Mouse (Mus musculus) E14TG2a.4 (cell line): ENCODE data around the gene Olfr71.

Experiments
- CTCF ChIP-seq: conservative IDR thresholded peaks from 2 replicates; pipeline ENCODE4 v1.5.1; 2014; ENCODE audit warnings: low read length
- NANOG ChIP-seq: IDR thresholded peaks from 2 replicates; pipeline ENCODE4 v1.6.1; 2014; ENCODE audit warnings: borderline replicate concordance, low read length, mixed read lengths
- POU5F1 ChIP-seq: IDR thresholded peaks from 2 replicates; pipeline ENCODE4 v1.6.1; 2014; ENCODE audit warnings: low read length, borderline replicate concordance

- TF ChIP-seq CTCF (no peak), NANOG (no peak), POU5F1 (no peak)
Measured at GRCm38 (mm10) chr4:43709869-43710268, at the start of gene Olfr71.
